Mouse (Mus musculus) midbrain, embryonic 16.5 days (tissue): ENCODE results near the gene Ptgds. TPM values are rescaled to one million over a fixed set of nuclear protein-coding genes. Genes with fewer than 3 reads are reported as not detected.

Experiments
- ATAC-seq: fragments of 200-750 bp; cut with Nextera tagmentation; 2 replicates; pipeline ENCODE4 v1.8.0; 2017; ENCODE audit warnings: moderate TSS enrichment
- H3K27ac ChIP-seq: fragments of 300-500 bp; sonication (generic); 2 replicates; pipeline ENCODE4 v1.5.1; 2014; ENCODE audit warnings: mild to moderate bottlenecking, low read length, mixed read lengths
- H3K27me3 ChIP-seq: fragments of 300-500 bp; sonication (generic); 2 replicates; pipeline ENCODE4 v1.6.1; 2014; ENCODE audit warnings: low read depth, low read length, mixed read lengths; ENCODE audit not compliant: control insufficient read depth, insufficient read depth
- H3K36me3 ChIP-seq: fragments of 300-500 bp; sonication (generic); 2 replicates; pipeline ENCODE4 v1.6.1; 2014; ENCODE audit warnings: mild to moderate bottlenecking, low read length, moderate library complexity, mixed read lengths; ENCODE audit not compliant: control insufficient read depth, insufficient read depth
- H3K4me1 ChIP-seq: fragments of 300-500 bp; sonication (generic); 2 replicates; pipeline ENCODE4 v1.6.1; 2014; ENCODE audit warnings: mild to moderate bottlenecking, low read length, mixed read lengths; ENCODE audit not compliant: control insufficient read depth, insufficient read depth
- H3K4me2 ChIP-seq: fragments of 300-500 bp; sonication (generic); 2 replicates; pipeline ENCODE4 v1.6.1; 2014; ENCODE audit warnings: mild to moderate bottlenecking, low read length, mixed read lengths
- H3K4me3 ChIP-seq: fragments of 300-500 bp; sonication (generic); 2 replicates; pipeline ENCODE4 v1.5.1; 2014; ENCODE audit warnings: low read depth, mild to moderate bottlenecking, low read length, moderate library complexity, mixed read lengths
- H3K9ac ChIP-seq: fragments of 300-500 bp; sonication (generic); 2 replicates; pipeline ENCODE4 v1.6.1; 2014; ENCODE audit warnings: low read depth, low read length, mixed read lengths
- H3K9me3 ChIP-seq: fragments of 300-500 bp; sonication (generic); replicated peaks from 2 replicates; pipeline ENCODE4 v1.6.1; 2014; ENCODE audit warnings: mild to moderate bottlenecking, low read length, mixed read lengths; ENCODE audit not compliant: control insufficient read depth, poor library complexity, severe bottlenecking
- WGBS: fragments of 180-500 bp; shearing (Covaris S2); extraction: QIAGEN DNeasy Blood & Tissue Kit; methylation state at CpG from one replicate; pipeline ENCODE4 v1.1.7; 2014; 5-methylcytosine and 5-hydroxymethylcytosine counted together
- polyA plus RNA-seq: library from polyadenylated mRNA; unstranded; fragments of >200 nt; fragmentation: Nextera tagmentation; extraction: Ambion mirVana; gene quantifications from 2 replicates; pipeline ENCODE4 v1.2.1, GENCODE M21; 2015

Ptgds gene
- polyA plus RNA-seq, 1 experiment from 2014 or later: 593 TPM

DNA sequence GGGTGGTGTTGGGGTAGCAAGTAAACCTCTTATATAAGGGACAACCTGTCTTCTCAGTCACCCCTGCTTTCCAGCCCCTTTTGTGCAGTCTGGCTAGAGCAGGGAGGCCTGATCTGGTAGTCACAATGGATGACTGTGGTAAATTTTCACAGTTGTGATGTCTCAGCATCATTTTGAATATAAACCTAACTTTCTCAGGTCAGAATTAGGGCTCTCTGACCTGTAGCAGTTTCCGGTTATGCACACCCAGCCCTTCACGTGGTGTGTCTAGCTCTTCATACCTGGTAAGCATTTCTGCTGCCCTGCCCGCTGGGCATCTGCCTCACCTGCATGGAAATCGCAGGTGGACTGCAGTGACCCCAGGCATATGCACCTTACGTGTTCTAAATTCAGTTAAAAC, 42.6 kb downstream of the Ptgds start:
- Histone ChIP-seq H3K4me3 (no peak overlapping the region), H3K27ac (no peak overlapping the region), H3K4me2 (no peak overlapping the region), H3K4me1 (peaks cover 22% of the 10 kb centered on the region), H3K9ac (no peak overlapping the region), H3K9me3 (no peaks in the 10 kb centered on the region), H3K36me3 (no peaks in the 10 kb centered on the region), H3K27me3 (peaks cover 5% of the 10 kb centered on the region; the same call in 1 of the 2 replicates)
- ATAC-seq: no peak
- WGBS: 91% methylated on average over 5 of the region's 5 CpGs

DNA sequence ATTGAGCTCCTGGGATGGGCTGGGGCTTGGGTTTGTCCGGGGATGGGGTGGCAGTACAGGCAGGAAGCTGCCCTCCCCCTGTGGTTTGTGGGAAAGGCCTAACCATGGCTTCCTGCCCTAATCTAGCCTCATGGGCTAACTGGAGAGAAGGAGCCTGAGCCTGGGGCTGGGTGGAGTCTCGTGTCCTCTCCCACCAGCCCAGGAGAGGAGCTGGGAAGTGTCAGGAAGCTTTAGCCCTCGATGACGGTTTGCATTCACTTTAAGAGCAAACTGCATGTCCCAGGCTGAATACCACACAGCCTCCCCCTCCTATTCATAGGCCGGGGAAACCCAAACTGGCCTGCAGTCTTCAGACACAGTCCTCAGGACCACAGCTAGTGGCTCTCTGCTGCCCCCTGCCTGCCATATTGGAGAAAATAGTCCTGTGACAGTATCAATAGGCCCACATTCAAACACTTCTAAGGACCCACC, 43.1 kb downstream of the Ptgds start:
- no peak overlapping the region for H3K4me2 ChIP-seq
- H3K27me3 ChIP-seq: peaks cover 5% of the 10 kb centered on the region; the same call in 1 of the 2 replicates
- H3K27ac ChIP-seq: no peak overlapping the region
- 29% methylated on average over 5 of the region's 5 CpGs for WGBS
- H3K36me3 ChIP-seq: no peaks in the 10 kb centered on the region
- H3K4me1 ChIP-seq: peaks cover 22% of the 10 kb centered on the region
- no peaks in the 10 kb centered on the region for H3K9me3 ChIP-seq
- no peak overlapping the region for H3K9ac ChIP-seq
- no peak overlapping the region for H3K4me3 ChIP-seq
- no peak for ATAC-seq

DNA sequence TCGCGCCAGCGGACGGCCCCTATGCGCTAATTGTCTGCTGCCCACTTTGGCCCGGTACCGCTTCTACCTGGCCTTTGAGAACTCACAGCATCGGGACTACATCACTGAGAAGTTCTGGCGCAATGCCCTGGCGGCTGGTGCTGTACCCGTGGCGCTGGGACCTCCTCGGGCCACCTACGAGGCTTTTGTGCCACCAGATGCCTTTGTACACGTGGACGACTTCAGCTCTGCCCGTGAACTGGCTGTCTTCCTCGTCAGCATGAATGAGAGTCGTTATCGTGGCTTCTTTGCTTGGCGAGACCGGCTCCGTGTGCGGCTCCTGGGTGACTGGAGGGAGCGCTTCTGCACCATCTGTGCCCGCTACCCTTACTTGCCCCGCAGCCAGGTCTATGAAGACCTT, 44.4 kb downstream of the Ptgds start:
- no peak overlapping the region for H3K9ac ChIP-seq
- H3K27ac ChIP-seq: no peak overlapping the region
- no peak overlapping the region for H3K4me2 ChIP-seq
- no peak for ATAC-seq
- no peak overlapping the region for H3K4me3 ChIP-seq
- no peaks in the 10 kb centered on the region for H3K9me3 ChIP-seq
- peaks cover 5% of the 10 kb centered on the region; the same call in 1 of the 2 replicates for H3K27me3 ChIP-seq
- 52% methylated on average over 27 of the region's 27 CpGs for WGBS
- H3K36me3 ChIP-seq: no peaks in the 10 kb centered on the region
- H3K4me1 ChIP-seq: peaks cover 12% of the 10 kb centered on the region

DNA sequence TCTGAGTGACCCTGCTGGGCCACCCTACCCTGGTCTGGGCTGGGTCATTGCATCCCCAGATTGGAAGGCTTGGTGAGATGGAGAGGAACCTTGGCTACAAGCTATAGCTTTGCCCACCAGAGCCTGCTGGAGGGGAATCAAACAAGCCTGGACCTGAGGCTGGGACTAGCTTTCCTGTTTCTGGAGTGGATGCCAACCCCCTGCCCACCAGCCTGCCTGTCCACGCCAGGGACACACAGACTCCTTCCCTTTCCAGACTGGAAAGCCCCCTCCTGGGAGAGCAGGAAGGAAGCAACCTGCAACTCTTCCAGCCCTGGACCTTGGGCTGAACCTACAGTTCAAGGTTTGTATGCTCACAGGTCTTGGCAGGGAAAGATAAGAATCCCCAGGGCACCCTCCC, 46.2 kb downstream of the Ptgds start:
- WGBS: 67% methylated on average over 1 of the region's 1 CpGs
- H3K9me3 ChIP-seq: no peaks in the 10 kb centered on the region
- H3K27ac ChIP-seq: no peak overlapping the region
- H3K4me1 ChIP-seq: no peaks in the 10 kb centered on the region
- H3K36me3 ChIP-seq: no peaks in the 10 kb centered on the region
- H3K27me3 ChIP-seq: peaks cover 5% of the 10 kb centered on the region; the same call in 1 of the 2 replicates
- ATAC-seq: no peak
- H3K9ac ChIP-seq: no peak overlapping the region
- H3K4me3 ChIP-seq: no peak overlapping the region
- H3K4me2 ChIP-seq: no peak overlapping the region

DNA sequence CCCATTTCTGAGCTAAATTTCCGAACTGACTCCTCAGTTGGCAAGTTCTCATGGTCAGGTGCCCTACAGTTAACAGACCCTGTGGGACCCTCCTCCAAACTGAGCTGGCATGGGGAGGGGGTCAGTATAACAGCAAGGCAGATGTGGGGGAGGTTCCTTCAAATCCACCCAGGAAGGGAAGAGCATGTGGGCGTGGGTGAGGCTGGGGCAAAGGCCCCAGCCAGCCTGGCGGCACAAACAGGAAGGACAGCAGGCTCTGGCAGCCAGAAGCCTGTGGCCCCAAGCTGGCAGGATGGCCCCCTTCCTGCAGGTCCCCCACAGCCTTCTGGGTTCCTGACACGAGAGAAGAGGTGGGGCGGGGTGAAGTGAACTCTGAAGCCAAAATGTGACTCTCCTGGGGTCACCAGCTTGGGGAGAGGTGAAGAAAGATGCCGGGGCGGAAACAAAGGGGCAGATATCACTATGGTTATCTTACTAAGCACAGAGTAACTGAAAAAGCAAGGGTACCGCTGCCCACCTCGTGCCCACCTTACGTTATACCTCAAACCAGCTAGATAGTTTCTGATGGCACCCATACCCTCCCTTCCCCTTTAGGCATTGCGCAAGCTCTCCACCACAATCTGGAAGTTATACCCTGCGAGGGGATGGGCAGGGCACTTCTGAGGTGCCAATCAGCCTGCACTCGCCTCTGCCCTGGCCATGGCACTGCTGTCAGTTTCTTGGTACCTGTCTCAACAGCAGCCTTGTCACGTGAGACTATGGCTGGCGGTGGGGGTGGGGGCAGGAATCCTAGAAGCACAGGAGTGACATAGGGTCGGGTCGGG, 47.0 kb downstream of the Ptgds start, which contains the start of gene Fut7:
Gene Fut7 (plus strand): TSS at position 681 of the 824 bp plus-strand sequence.
- H3K4me2 ChIP-seq: no peak within 1 kb of the TSS
- H3K36me3 ChIP-seq: no peaks in the 10 kb centered on the region
- no peaks in the 10 kb centered on the region for H3K4me1 ChIP-seq
- 67% methylated on average over 17 of the region's 17 CpGs for WGBS
- no peaks in the 10 kb centered on the region for H3K9me3 ChIP-seq
- H3K27ac ChIP-seq: no peak within 1 kb of the TSS
- no peak for ATAC-seq
- no peak within 1 kb of the TSS for H3K4me3 ChIP-seq
- H3K27me3 ChIP-seq: peaks cover 5% of the 10 kb centered on the region; the same call in 1 of the 2 replicates
- no peak within 1 kb of the TSS for H3K9ac ChIP-seq

DNA sequence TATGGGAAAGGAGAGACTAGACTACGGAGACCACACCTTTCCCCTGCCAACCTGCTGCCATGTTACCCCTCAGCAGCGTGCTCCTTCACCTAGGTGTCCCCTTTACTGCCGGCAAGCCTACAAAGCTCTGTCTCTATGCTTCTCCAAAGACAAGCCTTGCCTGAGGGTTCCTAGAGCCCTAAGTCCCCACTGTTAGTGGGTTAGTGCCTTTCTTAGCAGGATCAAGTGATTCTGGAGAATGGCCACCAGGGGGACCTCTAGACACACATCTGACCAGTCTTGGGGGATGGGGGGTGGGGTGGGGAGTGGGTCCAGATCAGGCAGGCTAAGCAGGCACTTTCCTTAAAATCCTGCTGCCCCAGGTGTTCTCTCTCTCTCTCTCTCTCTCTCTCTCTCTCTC, 48.0 kb downstream of the Ptgds start:
- WGBS: 22% methylated on average over 3 of the region's 3 CpGs
- no peaks in the 10 kb centered on the region for H3K36me3 ChIP-seq
- H3K27me3 ChIP-seq: peaks cover 5% of the 10 kb centered on the region; the same call in 1 of the 2 replicates
- H3K4me3 ChIP-seq: no peak overlapping the region
- H3K4me1 ChIP-seq: no peaks in the 10 kb centered on the region
- no peak for ATAC-seq
- H3K4me2 ChIP-seq: no peak overlapping the region
- H3K27ac ChIP-seq: no peak overlapping the region
- no peaks in the 10 kb centered on the region for H3K9me3 ChIP-seq
- peak overlapping the region; percentile 38; the same call in 1 of the 2 replicates for H3K9ac ChIP-seq

DNA sequence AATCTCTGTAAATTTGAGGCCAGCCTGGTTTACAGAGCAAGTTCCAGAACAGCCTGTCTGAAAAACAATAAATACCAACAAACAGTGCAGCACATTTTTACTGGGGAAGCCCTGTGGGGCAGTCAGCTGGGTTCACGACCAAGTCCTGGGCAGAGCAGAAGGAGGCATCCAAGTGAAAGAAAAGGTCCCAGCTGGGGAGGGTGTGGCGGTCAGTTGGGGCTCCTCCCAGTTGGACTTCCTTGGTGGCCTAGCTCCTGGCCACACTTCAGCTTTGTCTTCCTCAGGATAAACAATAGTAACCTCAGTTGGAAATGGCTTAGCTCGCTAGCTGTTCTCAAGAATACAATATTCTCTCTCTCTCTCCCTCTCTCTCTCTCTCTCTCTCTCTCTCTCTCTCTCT, 52.4 kb downstream of the Ptgds start:
- 12% methylated on average over 3 of the region's 3 CpGs for WGBS

More for the DNA sequence above, 52.4 kb downstream of the Ptgds start:
- Histone ChIP-seq H3K9ac (no peak overlapping the region), H3K36me3 (0 out of 2 replicates have a peak, but pooled peaks cover 3% of the 10 kb centered on the region), H3K4me1 (no peaks in the 10 kb centered on the region), H3K27ac (no peak overlapping the region), H3K4me2 (no peak overlapping the region), H3K27me3 (no peaks in the 10 kb centered on the region), H3K9me3 (no peaks in the 10 kb centered on the region), H3K4me3 (no peak overlapping the region)
- ATAC-seq: no peak
